ENCODE assay signal across 7 mouse cellular contexts in genomic region chr11:20742361-20742897, GRCm38 (mm10). TPM values are rescaled to one million over a fixed set of nuclear protein-coding genes. Genes with fewer than 3 reads are reported as not detected.
DNase-seq lines count a peak whose midpoint lies in the region; ATAC-seq lines count a peak whose summit lies in the region.

No protein-coding gene starts in this region.

- ATAC-seq in forebrain, embryonic 13.5 days: 0 out of 2 replicates have a peak, but pooled peaks have one; percentile 1
- ATAC-seq in hindbrain, embryonic 13.5 days (ENCODE audit: low FRiP score): no peak

- peak overlapping the region; percentile 95 for H3K4me3 ChIP-seq in forebrain, embryonic 13.5 days
- H3K4me3 ChIP-seq in hindbrain, embryonic 13.5 days: peak overlapping the region; percentile 97

- WGBS in forebrain, embryonic 13.5 days: under 1% methylated on average over 9 of the region's 9 CpGs
- WGBS in hindbrain, embryonic 13.5 days: 1% methylated on average over 9 of the region's 9 CpGs

- peak overlapping the region; percentile 97 for H3K27ac ChIP-seq in forebrain, embryonic 13.5 days
- peak overlapping the region; percentile 95 for H3K27ac ChIP-seq in hindbrain, embryonic 13.5 days

- peak overlapping the region; percentile 89 for H3K4me2 ChIP-seq in forebrain, embryonic 13.5 days
- H3K4me2 ChIP-seq in hindbrain, embryonic 13.5 days: peak overlapping the region; percentile 82

- DNase-seq in NIH3T3 (ENCODE audit: low read depth): peak; percentile 90
- DNase-seq in c-Kit-positive CD71-positive TER-119-positive erythroid progenitor cells, embryonic 14.5 days (ENCODE audit: low spot score): peak; percentile 87
- peak; percentile 53 to 69 for DNase-seq in layer of hippocampus, postnatal 10 days (ENCODE audit: low spot score in 2 of 2)
- peak; percentile 80 for DNase-seq in lung, postnatal 10 days
- DNase-seq in retina, postnatal 7 days (ENCODE audit: low read depth, low spot score): peak; percentile 56

- peaks cover 9% of the 10 kb centered on the region for H3K4me1 ChIP-seq in forebrain, embryonic 13.5 days
- peaks cover 9% of the 10 kb centered on the region for H3K4me1 ChIP-seq in hindbrain, embryonic 13.5 days (replicated peaks)

- no peaks in the 10 kb centered on the region for H3K27me3 ChIP-seq in forebrain, embryonic 13.5 days
- H3K27me3 ChIP-seq in hindbrain, embryonic 13.5 days: 0 out of 2 replicates have a peak, but pooled peaks cover 3% of the 10 kb centered on the region

- H3K36me3 ChIP-seq in forebrain, embryonic 13.5 days (ENCODE audit: poor library complexity, severe bottlenecking): no peaks in the 10 kb centered on the region
- no peaks in the 10 kb centered on the region for H3K36me3 ChIP-seq in hindbrain, embryonic 13.5 days

- H3K9me3 ChIP-seq in forebrain, embryonic 13.5 days (replicated peaks): no peaks in the 10 kb centered on the region
- no peaks in the 10 kb centered on the region for H3K9me3 ChIP-seq in hindbrain, embryonic 13.5 days

- H3K9ac ChIP-seq in forebrain, embryonic 13.5 days: peak overlapping the region; percentile 51
- peak overlapping the region; percentile 97 for H3K9ac ChIP-seq in hindbrain, embryonic 13.5 days

RNA-seq across cellular contexts. Expression of gene Aftph, which starts 1.0 kb away (rescaled TPM):
- polyA plus RNA-seq in forebrain, embryonic 13.5 days (2015; fragmentation: Nextera tagmentation; extraction: Ambion mirVana): 34.0 and 35.8 TPM in 2 replicates
- polyA plus RNA-seq in hindbrain, embryonic 13.5 days (2015; fragmentation: Nextera tagmentation; extraction: Ambion mirVana): 37.7 and 40.2 TPM in 2 replicates
- 10 to 100 TPM; 49.7 to 58.5 TPM for total RNA-seq in layer of hippocampus, postnatal 10 days (2021)
